Mouse (Mus musculus): ENCODE results near the gene Rbl1.

- no peak for TF ChIP-seq CTCF (IDR thresholded peaks at IDR 0.05; ENCODE audit: low read depth)
- TF ChIP-seq EP300 (optimal IDR thresholded peaks at IDR 0.05), result no peak
These were observed 99.9 kb downstream of the Rbl1 start for GRCm38 (mm10) chr2:157104454-157104853.

Measured in stomach, postnatal 0 days (tissue).